Mouse (Mus musculus) regulatory T cell (primary cell): Measurements from ENCODE around the gene Lhx3.

Experiments used
- in situ Hi-C: fragments of 300-600 bp; cut with MboI, MseI; formaldehyde crosslinking; loops from one replicate; pipeline ENCODE4 v1.15.1; 2025; ENCODE audit warnings: high pct_unique_total_duplicates

Gene Lhx3

GRCm38 (mm10) chr2:26202849-26203475 is 5.1 kb downstream of the Lhx3 start:
- in situ Hi-C loops = no loop called here

DNA sequence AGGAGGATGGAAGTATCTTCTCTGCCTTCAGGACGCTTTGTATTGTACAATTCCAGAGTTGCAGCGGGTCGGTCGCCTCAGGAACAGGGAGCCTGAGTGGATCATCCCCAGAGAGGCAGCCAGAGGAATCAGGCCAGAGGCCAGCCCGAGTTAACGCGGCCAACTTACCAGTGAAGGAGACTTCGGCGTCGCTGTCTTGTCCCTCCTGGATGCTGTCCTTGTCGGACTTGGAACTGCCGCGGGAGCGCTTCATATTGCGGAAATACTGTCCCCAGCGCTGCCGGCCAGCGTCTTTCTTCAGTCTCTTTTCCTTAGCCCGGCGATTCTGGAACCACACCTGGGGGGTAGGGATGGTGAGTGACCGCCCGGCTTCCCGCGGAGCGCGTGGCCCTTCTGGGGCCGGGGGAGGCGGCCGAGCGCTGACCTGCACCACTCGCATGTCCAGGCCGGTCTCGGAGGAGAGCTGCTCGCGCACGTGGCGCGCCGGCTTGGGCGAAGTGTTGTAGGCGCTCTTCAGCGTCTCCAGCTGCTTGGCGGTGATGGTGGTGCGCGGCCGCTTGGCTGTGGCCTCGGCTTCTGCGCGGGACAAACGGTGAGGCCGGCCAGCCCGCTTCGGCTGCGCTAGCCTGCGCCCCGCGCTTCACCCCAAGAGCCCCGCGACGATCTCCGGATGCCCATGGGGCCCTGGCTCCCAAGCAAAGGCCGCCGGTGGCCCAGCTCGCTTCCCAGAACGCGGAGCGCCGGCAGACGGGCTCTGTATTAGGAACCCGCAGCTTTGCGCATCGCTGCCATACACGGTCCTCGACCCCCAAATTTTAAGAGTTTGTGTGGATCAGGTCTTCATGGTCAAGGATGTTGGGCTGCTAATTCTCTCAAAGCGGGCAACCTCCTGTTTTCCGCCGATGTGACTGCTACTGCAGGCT is 5.9 kb downstream of the Lhx3 start:
- in situ Hi-C loops = no loop called here

GRCm38 (mm10) chr2:26198488-26198887 is 9.6 kb downstream of the Lhx3 start:
- in situ Hi-C loops = no loop called here

- in situ Hi-C loops = no loop called here
These were observed 13.3 kb downstream of the Lhx3 start for GRCm38 (mm10) chr2:26194552-26195339.

GRCm38 (mm10) chr2:26188517-26188916 is 19.6 kb downstream of the Lhx3 start:
- in situ Hi-C loops = no loop called here

- in situ Hi-C loops = no loop called here
These were observed 23.7 kb downstream of the Lhx3 start for GRCm38 (mm10) chr2:26184352-26184751.

GRCm38 (mm10) chr2:26182646-26183045 is 25.4 kb downstream of the Lhx3 start:
- in situ Hi-C loops = no loop called here

- in situ Hi-C loops = no loop called here
These were observed 30.9 kb downstream of the Lhx3 start for GRCm38 (mm10) chr2:26177189-26177588.

DNA sequence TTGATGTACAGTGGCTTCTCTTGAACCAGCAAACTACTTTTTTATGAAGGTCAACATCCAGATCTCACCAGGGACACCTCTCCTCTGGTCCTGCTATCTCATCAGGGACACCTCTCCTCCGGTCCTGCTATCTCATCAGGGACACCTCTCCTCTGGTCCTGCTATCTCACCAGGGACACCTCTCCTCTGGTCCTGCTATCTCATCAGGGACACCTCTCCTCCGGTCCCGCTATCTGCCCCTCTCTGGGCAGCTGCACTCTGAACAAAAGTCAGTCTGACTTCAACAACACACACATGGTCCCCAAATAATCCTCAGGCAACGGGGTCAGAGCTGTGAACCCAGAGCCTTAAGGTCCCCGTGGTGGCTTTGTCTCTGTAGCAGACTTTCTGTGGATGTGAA is 31.4 kb downstream of the Lhx3 start:
- in situ Hi-C loops = no loop called here

GRCm38 (mm10) chr2:26175191-26175590 is 32.9 kb downstream of the Lhx3 start:
- in situ Hi-C loops = no loop called here

DNA sequence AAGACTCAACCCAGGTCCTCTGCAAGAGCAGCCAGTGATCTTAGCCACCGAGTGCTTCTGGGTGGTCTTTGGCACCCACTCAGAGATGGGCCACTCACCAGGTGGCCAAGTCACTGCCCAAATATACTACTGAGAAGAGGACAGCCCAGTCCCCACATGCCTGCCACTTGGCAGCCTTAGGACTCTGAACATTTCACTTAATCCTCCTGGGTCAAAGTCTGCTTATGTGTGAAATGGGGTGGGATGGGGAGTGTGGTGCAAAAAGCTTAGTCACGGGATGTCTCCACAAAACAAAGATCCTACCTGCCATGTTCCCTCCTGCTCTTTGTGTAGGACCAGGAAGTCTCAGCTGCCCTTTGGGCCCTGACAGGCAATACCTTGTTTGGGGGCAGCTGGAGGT is 35.9 kb downstream of the Lhx3 start:
- in situ Hi-C loops = no loop called here

GRCm38 (mm10) chr2:26170376-26170775 is 37.7 kb downstream of the Lhx3 start:
- in situ Hi-C loops = no loop called here

GRCm38 (mm10) chr2:26168843-26169579 is 39.1 kb downstream of the Lhx3 start:
- in situ Hi-C loops = no loop called here

DNA sequence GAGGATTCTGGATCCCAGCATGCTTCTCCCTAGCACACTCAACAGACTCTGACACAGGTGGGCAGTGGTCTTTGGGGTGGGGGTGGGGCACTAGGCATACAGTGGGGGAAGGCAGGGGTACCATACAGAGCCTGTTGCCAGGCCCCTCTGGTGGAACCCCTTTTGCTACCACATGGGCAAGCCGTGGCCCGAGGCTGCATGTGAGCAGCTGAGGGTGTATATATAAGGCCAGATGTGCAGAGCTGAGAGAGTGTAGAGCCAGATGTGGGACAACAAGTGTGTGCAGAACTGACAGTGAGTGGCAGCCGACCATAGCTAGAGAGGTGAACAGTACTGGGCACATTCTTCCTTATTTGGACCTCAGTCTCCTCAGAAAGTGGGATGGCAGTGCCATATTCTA is 41.2 kb downstream of the Lhx3 start:
- in situ Hi-C loops = no loop called here

GRCm38 (mm10) chr2:26158064-26158463 is 50.0 kb downstream of the Lhx3 start:
- in situ Hi-C loops = loop anchor here (5.0 to 10.0 kb wide), 2 partner anchors 67 to 114 kb away; no protein-coding TSS in a partner anchor

- in situ Hi-C loops = loop anchor here (5.0 to 10.0 kb wide), 2 partner anchors 68 to 116 kb away; no protein-coding TSS in a partner anchor
These were observed 51.7 kb downstream of the Lhx3 start for GRCm38 (mm10) chr2:26156191-26156977.

DNA sequence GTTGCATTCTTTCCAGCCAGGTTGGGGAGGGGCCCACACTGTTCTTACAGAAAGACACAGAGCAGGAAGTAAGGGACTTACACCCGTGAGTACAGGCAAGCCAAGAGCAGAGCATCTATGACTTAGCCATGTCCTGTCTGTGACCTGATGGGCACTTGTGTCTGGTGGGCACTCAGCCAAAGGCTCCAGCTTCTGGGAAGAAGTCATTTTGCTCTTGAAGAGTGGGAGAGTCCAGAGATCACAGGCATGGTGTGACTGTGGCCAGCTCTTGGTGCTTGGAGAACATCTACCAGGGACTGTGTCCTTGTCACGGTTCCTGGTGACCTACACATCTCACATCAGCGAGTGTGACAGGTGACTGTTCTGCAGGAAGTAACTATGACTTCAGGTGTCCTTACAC is 52.4 kb downstream of the Lhx3 start:
- in situ Hi-C loops = loop anchor here (5.0 to 10.0 kb wide), 2 partner anchors 69 to 117 kb away; no protein-coding TSS in a partner anchor

DNA sequence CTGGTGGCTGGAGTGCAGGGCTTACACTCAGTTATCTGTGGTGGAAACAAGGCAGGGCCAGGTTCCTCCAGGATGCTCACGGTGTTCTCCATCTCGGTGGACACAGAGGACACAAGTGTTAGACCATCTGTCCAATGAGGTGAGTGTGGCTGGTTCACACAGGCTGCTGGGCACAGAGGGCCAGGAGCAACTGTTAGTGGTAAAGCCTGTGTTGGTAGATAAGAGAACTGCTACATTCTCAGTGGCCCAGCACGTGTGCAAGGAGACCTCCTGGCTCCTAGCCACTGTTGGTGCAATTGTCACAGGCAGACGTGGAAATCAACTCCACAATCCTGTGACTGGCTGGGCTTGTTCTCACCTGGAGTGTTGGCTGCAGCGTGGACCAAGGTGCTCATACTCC is 53.5 kb downstream of the Lhx3 start:
- in situ Hi-C loops = loop anchor here (10.0 kb wide), 1 partner anchor 70 kb away; no protein-coding TSS in a partner anchor

- in situ Hi-C loops = loop anchor here (10.0 kb wide), 1 partner anchor 71 kb away; no protein-coding TSS in a partner anchor
These were observed 54.2 kb downstream of the Lhx3 start for GRCm38 (mm10) chr2:26153909-26154340.

DNA sequence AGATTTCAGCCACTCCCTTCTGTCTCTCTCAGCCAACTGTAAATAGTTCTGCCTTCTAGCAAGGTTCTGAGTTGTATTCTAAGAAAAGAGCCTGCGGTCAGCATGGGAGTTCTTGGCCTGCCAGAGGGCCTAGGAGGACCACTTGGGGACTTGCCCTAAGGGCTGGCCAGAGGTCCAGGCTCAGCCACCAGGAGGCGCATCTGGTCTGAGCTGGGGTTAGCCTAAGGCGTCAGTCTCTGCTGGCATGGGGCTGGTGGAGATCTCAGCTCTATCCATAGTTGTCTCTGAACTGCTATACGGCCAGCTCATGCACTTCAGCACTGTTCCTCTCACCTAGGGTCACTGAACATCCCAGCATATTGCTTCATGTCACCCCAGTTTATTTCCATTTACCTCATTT is 54.8 kb downstream of the Lhx3 start:
- in situ Hi-C loops = loop anchor here (10.0 kb wide), 1 partner anchor 72 kb away; no protein-coding TSS in a partner anchor
